Mouse (Mus musculus): ENCODE results near the gene Best2. TPM values are rescaled to one million over a fixed set of nuclear protein-coding genes. Genes with fewer than 3 reads are reported as not detected.

The Best2 gene
- total RNA-seq (2021), result not detected
- long read RNA-seq, experiment 1, result 0 reads
- long read RNA-seq, experiment 2, result 0 reads

DNA sequence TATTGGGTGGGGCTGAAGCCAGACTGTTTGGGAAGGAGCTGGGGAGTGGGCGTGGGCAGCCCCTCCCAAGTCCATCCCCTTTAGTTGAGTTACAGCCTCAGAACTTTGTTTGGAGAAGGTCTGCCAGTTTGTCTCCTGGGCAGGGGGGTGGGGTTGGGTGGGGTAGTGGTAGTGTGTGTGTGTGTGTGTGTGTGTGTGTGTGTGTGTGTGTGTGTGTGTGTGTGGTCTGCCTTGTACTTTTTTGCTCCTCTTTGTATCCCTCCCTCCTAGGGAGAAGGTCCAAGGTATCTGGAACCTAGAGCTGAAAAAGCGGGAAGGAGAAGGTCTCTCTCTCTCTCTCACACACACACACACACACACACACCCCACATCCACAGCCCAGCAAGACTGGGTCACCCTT is at the start of gene Best2:
TSS of gene Best2 (minus strand) at position 101 of the 400 bp plus-strand sequence.
- DNase-seq (ENCODE audit: low spot score in 2 of 2), result no peak

DNA sequence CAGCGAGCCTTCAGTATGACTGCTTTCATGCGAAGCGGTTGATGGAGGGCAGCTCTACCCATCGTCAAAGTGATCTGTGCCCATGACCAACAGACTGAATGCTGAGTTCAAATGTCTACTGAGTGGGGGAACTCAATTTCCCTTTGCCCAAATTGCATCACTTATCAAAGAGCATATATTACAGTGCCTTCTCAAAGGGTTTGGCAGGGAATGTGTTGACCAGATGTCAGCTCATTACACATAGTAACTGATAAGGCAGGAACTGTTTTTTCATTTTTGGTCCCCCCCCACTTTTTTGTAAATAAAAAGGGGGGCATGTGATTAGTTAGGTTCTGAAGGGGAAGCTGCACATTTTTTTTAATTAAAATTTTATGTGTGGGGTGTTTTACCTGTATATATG is 48.3 kb upstream of the Best2 start:
- no peak for DNase-seq (ENCODE audit: low spot score in 2 of 2)

DNA sequence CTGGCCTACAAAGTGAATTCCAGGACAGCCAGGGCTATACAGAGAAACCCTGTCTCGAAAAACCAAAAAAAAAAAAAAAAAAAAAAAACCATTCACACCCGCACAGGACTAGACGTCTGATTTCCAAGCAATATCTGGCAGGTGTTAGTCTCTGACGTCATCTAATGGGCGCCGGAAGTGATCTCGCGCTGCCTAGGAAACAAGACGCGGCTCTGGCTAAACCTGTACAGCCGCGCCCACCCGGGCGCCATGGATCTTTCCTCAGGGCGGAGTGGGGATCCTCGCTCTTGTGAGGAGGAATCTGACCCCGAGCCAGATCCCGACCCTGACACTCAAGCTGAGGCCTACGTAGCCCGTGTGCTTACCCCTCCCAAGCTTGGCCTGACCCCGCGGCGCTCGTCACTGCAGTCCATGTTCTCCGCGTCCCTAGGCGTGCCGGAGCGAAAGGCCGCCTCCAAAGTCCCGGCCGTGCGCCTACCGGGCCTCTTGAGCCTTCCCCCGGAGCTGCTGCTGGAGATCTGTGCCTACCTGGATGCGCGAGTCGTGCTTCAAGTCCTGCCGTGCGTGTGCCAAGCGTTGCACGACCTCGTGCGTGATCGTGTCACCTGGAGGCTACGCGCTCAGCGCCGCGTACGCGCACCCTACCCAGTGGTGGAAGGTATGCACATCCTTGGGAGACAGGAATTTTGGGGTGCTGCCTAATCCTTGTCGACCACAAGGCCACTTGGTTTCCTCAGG is 45.7 kb upstream of the Best2 start, which contains the start of gene Fbxw9:
TSS of gene Fbxw9 (plus strand) at position 177 of the 738 bp plus-strand sequence.
- peak; percentile 93 for DNase-seq (ENCODE audit: low spot score in 2 of 2)

DNA sequence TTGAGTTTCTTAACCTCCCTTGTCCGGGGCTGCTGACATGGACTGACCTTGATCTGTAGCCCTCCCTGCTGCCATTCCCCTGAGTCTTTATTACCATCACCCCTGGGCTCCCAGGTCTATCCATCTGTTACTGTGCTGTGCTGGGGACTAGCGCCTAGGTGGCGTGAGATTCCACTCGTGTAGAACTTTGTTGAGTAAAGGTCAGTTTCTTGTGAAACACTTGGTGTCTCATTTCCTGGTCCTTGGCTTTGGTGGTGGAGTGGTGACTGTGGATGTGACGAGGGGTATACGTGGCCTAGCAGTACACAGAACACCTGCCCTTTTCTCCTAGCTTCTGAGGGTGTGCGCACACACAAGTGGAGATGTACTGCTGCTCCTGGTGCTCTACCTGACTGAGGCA is 43.0 kb upstream of the Best2 start:
- DNase-seq (ENCODE audit: low spot score in 2 of 2), result no peak

DNA sequence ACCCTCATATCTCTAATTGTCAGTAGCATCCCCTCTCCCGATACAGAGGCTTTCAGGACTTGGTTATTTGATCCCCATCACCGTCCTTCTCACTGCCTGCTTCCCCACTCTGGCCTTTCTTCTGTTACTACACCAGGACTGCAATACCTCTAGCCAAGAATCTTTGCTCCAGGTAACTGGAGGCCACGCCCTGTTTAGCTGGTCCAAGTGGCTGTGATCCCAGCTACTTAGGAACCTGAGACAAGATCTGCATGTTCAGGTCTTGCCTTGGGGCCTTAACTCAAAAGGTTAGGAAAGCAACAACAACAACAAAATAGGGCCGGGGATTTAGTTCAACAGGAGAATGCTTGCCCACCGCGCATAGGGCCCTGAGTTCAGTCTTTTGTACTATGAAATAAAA is 29.3 kb upstream of the Best2 start:
- DNase-seq (ENCODE audit: low spot score in 2 of 2), result no peak

DNA sequence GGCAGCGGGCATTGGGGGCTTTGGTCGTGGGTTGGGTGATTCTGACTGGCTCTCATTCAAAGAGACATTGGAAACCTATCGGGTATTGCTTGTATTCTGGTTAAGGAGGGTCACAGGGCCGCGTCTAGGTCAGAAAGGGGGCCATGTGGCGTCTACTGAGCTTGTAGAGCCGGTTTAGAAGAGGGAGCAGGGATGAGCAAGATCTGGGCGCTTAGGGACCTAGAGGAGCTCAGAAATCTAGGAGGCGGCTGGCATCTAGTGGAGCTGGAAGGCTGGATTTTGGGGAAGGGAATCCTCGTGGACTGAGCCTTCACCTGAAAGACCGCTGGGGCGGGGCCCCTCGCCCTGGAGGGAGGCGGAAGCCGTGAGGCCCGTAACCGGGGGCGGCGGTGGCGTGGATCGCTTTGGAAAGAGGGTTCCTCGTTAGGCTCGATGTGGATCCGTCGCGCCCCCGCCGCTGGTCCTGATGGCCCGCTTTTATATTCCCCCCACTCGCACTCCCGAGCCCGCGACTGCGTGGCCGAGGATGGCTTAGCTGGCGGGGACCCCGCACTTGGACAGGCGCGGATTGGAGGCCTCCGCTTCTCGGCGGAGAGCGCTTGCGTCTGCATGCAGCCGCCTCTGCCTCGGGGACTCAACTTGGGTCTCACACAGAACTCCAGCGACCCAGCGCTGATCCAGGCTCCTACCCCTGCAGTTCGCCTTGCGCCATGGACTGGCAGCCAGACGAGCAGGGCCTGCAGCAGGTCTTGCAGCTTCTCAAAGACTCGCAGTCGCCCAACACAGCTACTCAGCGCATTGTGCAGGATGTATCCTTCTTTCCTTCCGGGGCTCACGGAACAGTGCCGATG is 23.6 kb upstream of the Best2 start:
- DNase-seq (ENCODE audit: low spot score in 2 of 2), result peak; percentile 49 to 67

DNA sequence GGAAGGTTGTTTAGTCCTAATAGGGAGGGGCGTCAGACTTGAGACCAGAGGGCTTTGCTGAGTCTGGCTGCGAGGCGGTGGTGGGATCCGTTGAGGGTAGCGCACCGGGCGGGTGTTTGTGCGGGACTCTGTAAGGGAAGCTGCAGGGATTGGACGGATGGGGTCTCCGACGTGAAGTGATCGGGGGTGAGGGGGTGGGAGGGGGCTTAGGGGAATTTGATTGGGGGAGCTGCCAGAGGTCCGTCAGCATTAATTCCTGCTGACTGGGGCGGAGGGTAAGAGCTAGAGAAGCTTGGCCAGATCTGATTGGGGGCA is 23.0 kb upstream of the Best2 start:
- DNase-seq (ENCODE audit: low spot score in 2 of 2), result peak in 1 of 2 experiments; percentile 34

DNA sequence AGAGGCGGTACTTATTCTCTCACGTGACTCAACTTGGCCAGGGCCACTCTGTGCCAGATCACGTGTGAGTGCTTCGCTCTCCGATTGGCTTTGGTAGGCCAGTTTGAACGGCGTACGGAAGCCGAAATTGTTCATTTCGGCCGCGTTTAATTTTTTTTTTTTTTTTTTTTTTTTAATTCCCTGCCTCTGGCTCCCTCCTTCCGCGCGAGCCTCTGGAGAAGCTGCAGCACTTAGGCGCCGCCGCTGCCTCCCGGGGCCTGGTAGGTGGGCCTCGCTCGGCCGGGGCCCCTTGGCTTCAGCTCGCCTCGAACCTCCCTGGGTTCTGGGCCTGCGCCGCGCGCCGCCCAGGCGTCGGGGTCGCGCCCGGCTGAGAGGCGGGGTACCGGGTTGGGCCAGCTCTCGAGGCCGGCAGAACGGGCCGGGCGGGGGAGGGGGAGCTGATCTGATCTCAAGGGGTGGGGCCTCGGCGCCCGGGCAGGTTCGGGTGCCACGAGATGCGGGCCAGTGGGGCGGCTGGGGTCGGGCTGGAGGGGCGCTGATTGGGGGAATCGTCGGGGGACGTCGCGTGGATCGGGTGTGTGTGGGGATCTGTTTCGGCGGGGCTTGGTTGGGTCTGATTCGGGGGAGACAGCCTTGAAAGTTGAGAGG is 22.5 kb upstream of the Best2 start, which contains the start of gene Tnpo2:
TSS of gene Tnpo2 (plus strand) at position 198 of the 648 bp plus-strand sequence.
- DNase-seq (ENCODE audit: low spot score in 2 of 2), result peak; percentile 88 to 90

DNA sequence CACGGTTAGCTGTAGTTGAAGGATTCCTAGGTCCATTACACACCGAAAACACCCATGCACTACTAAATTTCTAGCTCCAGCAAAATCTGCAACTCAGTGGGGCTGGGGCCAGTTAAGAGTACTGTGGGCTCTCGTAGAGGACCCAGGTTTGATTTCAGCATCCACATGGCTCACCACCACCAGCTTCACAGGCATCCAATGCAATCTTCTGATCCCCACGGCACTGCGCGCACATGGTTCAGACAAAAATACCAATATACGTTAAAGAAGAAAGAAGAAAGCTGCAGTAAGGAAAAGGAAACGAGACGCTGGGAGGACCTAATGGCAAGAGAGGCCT is 22.0 kb upstream of the Best2 start:
- no peak for DNase-seq (ENCODE audit: low spot score in 2 of 2)

DNA sequence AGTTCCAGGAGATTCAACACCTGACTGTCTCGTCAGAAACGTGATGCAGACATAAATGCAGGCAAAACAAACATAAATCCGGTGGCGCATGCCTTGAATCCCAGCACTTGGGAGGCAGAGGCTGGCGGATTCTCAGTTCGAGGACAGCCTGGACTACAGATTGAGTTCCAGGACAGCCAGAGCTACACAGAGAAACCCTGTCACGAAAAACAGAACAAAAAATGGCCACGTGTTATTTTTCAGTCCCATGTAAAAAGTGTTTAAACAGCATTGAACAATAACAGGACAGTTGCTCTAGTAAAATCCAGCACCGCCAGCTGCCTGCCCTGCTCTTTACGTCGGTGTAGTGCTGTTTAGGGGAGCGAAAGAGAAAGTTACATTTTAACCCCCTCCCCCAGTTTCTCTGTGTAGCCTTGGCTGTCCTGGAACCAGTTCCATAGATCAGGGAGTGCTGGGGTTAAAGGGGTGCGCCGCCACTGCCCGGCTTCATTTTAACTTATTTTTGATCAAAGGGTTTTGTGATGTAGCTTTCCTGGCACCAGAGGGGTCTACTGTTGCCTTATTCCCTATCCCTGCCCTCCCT is 21.5 kb upstream of the Best2 start:
- no peak for DNase-seq (ENCODE audit: low spot score in 2 of 2)

DNA sequence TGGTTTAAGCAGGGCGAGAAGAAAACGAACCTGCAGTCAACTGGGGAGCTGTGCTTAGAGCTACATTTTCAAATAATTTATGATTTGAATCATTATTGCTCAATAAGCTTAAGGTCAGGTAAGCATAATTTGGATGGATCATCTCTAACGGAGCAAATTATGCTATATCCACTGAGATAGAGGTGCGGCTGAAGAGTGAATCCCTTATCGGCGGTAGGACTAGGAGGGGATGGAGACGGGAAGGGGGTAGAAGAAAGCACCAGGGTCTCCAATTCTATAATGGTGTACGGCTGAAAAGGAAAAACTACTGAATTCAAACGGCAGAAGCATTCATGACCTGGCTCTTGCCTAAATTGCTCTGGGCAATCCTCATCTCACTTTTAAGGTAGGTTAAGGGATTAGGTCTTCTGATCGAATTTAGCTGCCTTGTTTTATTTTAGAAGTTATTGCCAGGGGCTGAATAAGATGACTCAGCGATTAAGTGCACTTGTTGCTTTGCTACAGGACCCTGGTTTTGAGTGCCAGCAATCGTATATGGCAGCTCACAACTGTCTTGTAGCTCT is 20.9 kb upstream of the Best2 start:
- DNase-seq (ENCODE audit: low spot score in 2 of 2), result no peak

DNA sequence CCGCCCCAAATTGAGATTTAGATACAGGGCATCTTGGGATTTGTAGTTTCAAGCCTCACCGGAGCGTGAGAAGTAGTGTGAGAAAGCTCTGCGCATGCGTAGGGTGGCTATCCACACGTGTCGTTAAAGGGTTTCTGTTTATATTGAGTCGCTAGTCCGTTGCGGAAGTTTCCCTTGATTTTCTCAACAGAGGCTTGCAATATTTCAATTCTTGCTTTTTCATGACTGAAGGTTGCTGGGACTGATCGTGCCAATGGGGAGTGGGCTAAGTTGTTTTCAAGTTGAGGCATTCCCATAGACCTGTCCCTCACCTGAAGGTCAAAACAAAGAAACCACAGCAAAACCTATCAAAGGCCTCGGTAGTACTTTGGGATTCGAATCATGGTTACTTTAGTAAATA is 20.4 kb upstream of the Best2 start:
- DNase-seq (ENCODE audit: low spot score in 2 of 2), result peak; percentile 63

DNA sequence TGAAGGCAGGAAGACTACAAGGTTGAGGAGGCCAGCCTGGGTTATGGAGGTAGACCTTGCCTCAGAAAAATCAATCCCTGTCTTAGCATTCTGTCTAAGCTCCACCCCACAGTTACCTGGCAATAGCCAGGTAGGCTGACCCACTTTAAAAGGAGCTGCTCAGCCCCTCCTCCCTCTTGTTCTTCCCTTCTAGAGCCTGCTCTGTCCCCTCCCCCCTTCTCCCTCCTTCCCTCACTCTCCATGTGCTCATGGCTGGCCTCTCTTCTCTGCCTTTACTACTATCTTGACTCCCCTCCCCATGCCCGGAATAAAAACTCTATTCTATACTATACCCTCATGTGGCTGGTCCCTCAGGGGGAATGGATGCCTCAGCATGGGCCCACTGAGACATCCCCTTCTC is 19.5 kb upstream of the Best2 start:
- no peak for DNase-seq (ENCODE audit: low spot score in 2 of 2)

DNA sequence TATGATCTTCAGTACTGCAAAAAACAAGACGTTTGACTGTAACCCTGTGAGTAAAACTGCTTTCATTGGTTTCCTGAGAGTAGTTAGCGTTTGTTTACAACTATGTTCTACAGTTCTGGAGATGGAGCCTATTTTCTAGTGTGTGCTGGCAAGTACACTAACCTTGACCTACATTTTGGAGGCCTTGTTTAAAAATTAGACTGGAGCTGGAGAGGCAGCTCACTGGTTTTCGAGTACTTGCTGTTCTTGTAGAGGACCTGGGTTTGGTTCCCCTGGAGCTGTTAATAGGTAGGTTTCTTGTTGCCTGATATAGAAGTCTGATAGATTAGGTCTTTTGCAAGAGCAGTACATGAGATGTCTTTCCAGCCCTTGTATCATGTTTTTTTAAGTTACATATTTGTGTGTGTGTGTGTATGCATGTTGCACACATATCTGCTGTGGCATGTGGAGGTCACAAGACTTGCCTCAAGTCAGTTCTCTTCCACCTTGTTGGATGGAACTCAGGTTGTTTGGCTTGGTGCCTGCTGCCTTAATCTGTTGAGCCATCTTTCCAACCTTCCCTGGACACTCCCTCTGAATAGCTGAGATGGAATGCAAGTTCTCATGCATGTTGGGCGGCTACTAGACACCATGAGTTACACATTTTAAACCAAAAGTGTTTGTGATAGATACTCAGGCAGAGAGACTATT is 18.4 kb upstream of the Best2 start:
- DNase-seq (ENCODE audit: low spot score in 2 of 2), result no peak

DNA sequence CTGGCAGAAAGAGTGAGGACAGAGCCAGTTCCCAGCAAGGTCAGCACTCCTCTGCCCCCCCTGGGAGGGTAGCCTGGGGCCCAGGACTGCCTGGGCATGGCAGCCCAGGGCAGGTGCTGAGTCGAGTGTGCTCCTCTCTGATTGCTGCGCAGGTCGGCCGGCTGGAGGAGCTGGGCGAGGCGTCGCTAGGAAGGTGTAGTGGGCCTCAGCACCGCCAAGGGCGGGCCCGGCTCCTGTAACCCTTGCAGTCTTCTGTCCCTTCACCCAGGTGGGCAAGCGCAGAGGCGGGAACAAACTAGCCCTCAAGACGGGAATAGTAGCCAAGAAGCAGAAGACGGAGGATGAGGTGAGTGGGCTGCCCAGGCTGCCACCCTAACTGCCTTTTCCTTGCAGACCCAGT is 14.9 kb upstream of the Best2 start:
- DNase-seq (ENCODE audit: low spot score in 2 of 2), result no peak

DNA sequence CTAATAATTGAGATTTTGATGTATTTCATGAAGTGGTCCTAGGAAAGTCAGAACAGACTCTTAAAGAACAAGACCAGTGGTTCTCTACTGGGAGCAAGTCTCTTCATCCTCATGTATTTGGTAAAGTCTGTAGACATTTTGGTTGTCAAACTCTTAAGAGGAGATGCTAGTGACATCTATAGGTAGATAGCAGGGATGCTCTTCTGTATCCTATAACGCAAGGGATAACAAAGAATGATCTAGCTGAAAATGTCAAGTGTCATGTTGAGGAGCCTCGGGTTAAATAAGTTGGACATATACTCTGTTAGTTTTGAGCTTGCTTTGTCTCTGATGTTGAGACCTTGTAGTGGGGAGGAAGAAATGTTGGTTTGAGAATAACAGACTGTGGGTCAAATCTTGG is 13.6 kb upstream of the Best2 start:
- no peak for DNase-seq (ENCODE audit: low spot score in 2 of 2)

DNA sequence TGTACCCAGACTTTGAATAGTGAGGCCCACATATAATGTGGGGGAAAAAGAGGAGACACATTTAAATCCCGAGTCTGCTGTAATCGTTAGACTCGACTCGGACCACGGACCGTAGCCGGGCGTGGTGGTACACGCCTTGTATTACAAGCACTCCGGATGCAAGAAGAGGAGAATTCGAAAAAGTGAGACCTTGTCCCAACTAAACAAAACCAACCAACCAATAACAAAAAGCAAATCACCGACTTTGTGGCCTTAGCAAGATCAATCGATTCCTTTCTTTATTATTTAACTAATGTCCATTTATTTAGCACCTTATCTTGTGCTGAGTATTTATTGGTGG is 13.2 kb upstream of the Best2 start:
- no peak for DNase-seq (ENCODE audit: low spot score in 2 of 2)

DNA sequence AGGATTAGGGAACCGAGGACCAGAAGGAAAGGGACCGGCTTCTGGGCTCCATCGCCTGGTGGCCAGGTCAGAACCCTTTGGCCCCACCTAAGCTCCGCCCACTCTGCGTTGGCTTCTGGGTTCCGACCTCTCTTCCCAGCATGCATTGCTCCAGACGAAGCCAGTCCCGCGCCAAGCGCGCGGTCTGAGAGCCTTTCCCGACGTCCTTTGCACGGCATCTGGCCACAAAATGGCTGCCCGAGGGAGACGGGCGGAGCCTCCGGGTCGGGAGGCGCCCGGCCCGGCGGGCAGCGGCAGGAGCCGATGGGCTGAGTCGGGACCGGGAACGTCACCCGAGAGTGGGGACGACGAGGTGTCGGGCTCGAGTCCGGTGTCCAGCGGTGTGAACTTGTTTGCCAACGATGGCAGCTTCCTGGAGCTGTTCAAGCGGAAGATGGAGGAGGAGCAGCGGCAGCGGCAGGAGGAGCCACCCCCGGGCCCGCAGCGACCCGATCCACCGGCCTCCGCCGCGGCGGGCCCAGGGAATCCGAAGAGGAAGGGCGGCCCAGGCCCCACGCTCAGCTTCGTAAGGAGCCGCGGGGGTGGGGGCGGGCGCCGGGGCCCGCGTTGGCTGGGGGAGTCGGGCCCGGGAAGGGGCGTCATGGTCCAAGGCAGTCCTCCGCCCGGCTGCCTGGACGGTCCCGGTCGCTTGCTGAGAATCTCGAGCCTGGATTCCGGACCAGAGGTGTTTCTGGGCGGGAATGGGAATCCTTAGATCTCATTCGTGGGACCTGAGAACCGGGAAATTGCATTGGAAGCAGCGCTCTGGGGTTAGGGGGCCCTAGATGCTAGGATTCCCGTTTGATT is 12.6 kb upstream of the Best2 start, which contains the start of gene Trir:
TSS of gene Trir (plus strand) at position 154 of the 846 bp plus-strand sequence.
- DNase-seq (ENCODE audit: low spot score in 2 of 2), result peak; percentile 95 to 96

DNA sequence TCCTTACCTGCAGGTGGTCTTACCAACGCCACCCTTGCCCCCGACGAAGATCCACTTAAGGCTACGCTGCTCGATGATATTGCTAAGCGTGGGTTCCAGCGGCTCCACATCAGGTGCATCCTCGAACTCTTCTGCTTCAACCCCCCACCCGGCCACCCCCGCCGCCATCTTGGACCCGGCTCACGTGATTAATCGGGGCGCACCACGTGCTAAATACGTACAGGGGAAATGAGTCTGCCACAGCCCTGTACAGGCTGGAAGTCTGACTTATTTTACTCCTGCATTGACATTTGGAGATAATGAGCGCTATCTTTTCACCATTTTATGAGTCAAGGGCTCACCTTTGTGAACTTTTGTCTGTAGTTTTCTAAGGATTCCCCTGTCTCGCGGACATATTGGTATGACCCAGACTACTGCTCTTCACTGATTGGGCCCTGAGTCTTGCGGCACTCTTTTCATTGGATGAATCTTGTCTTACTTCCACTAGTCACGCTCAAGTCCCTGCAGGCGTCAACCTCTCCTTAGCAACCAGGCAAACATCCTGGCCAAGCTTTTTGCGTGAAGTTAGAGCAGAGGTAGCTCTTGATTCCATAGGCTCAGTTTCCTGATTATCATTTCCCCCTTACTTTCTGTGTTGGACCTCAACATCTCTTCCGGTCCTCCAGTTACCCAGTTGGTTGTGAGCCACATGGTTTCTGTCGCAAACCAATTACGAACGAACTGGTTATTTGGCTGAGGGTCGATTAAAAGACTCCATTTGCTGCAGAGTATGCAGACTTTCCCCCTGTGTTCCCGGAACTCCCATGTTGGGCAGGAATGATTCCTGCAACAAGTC is 11.0 kb upstream of the Best2 start, which contains the start of gene Asna1:
TSS of gene Asna1 (minus strand) at position 184 of the 835 bp plus-strand sequence.
- peak; percentile 75 to 76 for DNase-seq (ENCODE audit: low spot score in 2 of 2)

Data from left cerebral cortex, adult 18-20 months (tissue).